Mouse (Mus musculus) intestine, embryonic 14.5 days (tissue): ENCODE data around the gene Cela3b. TPM values are rescaled to one million over a fixed set of nuclear protein-coding genes. Genes with fewer than 3 reads are reported as not detected.
"Not testable (repeated sequence)": the region's sequence is repeated elsewhere in the genome, so short reads cannot be mapped to it uniquely, and the experiment has no call there.

ENCODE experiments used
- ATAC-seq: fragments of 200-750 bp; cut with Nextera tagmentation; replicated peaks from 2 replicates; pipeline ENCODE4 v1.8.0; 2017; ENCODE audit warnings: low read depth, moderate number of reproducible peaks, moderate TSS enrichment, moderate library complexity; ENCODE audit not compliant: low FRiP score, low TSS enrichment
- DNase-seq: peaks from one replicate; pipeline ENCODE4 v3.0.0-alpha.2; 2018; ENCODE audit warnings: low spot score
- H3K27ac ChIP-seq: fragments of 300-500 bp; sonication (generic); 2 replicates; pipeline ENCODE4 v1.5.1; 2014; ENCODE audit warnings: low read depth, mild to moderate bottlenecking, control low read depth
- H3K27me3 ChIP-seq: fragments of 300-500 bp; sonication (generic); replicated peaks from 2 replicates; pipeline ENCODE4 v1.6.1; 2014; ENCODE audit warnings: low read length, control low read depth; ENCODE audit not compliant: control insufficient read depth, insufficient read depth
- H3K36me3 ChIP-seq: fragments of 300-500 bp; sonication (generic); 2 replicates; pipeline ENCODE4 v1.6.1; 2014; ENCODE audit warnings: low read length, control low read depth; ENCODE audit not compliant: control insufficient read depth, insufficient read depth
- H3K4me1 ChIP-seq: fragments of 300-500 bp; sonication (generic); replicated peaks from 2 replicates; pipeline ENCODE4 v1.6.1; 2014; ENCODE audit warnings: low read length, control low read depth, mixed read lengths; ENCODE audit not compliant: control insufficient read depth, insufficient read depth
- H3K4me2 ChIP-seq: fragments of 300-500 bp; sonication (generic); 2 replicates; pipeline ENCODE4 v1.6.1; 2014; ENCODE audit warnings: low read length
- H3K4me3 ChIP-seq: fragments of 300-500 bp; sonication (generic); 2 replicates; pipeline ENCODE4 v1.5.1; 2014; ENCODE audit warnings: low read depth, low read length, control low read depth, mixed read lengths
- H3K9ac ChIP-seq: fragments of 300-500 bp; sonication (generic); 2 replicates; pipeline ENCODE4 v1.6.1; 2014; ENCODE audit warnings: mild to moderate bottlenecking, low read length
- H3K9me3 ChIP-seq: fragments of 300-500 bp; sonication (generic); 2 replicates; pipeline ENCODE4 v1.6.1; 2016; ENCODE audit warnings: low read length, control low read depth; ENCODE audit not compliant: control insufficient read depth
- WGBS: fragments of 180-500 bp; shearing (Covaris S2); extraction: QIAGEN DNeasy Blood & Tissue Kit; methylation state at CpG from one replicate; pipeline ENCODE4 v1.1.7; 2014; 5-methylcytosine and 5-hydroxymethylcytosine counted together
- polyA plus RNA-seq: library from polyadenylated mRNA; unstranded; fragments of >200 nt; fragmentation: Nextera tagmentation; extraction: Ambion mirVana; gene quantifications from 2 replicates; pipeline ENCODE4 v1.2.1, GENCODE M21; 2014

The Cela3b gene
- polyA plus RNA-seq, 1 experiment from 2014 or later, result 3.8 TPM

GRCm38 (mm10) chr4:137447363-137448196 lies 17.2 kb upstream of the Cela3b start:
- no peaks in the 10 kb centered on the region for H3K36me3 ChIP-seq
- H3K4me2 ChIP-seq, result no peak overlapping the region
- no peaks in the 10 kb centered on the region for H3K27me3 ChIP-seq
- no peak overlapping the region for H3K9ac ChIP-seq
- 0 out of 2 replicates have a peak, but pooled peaks cover 5% of the 10 kb centered on the region for H3K4me1 ChIP-seq
- no peaks in the 10 kb centered on the region for H3K9me3 ChIP-seq
- WGBS, result 71% methylated on average over 7 of the region's 7 CpGs
- H3K4me3 ChIP-seq, result no peak overlapping the region
- DNase-seq (no peak), ATAC-seq (no peak)
- H3K27ac ChIP-seq, result no peak overlapping the region

- no peak for DNase-seq
- Histone ChIP-seq H3K9me3 (no peaks in the 10 kb centered on the region), H3K9ac (no peak overlapping the region), H3K36me3 (no peaks in the 10 kb centered on the region), H3K4me3 (no peak overlapping the region), H3K4me1 (0 out of 2 replicates have a peak, but pooled peaks cover 5% of the 10 kb centered on the region), H3K4me2 (no peak overlapping the region), H3K27me3 (no peaks in the 10 kb centered on the region), H3K27ac (no peak overlapping the region)
- no peak for ATAC-seq
- 87% methylated on average over 4 of the region's 4 CpGs for WGBS
These were observed 15.5 kb upstream of the Cela3b start for GRCm38 (mm10) chr4:137445881-137446280.

- no peak overlapping the region for H3K9ac ChIP-seq
- H3K9me3 ChIP-seq, result no peaks in the 10 kb centered on the region
- no peak overlapping the region for H3K4me3 ChIP-seq
- no peaks in the 10 kb centered on the region for H3K27me3 ChIP-seq
- no peak overlapping the region for H3K27ac ChIP-seq
- H3K4me1 ChIP-seq, result 0 out of 2 replicates have a peak, but pooled peaks cover 2% of the 10 kb centered on the region
- 13% methylated on average over 5 of the region's 5 CpGs for WGBS
- no peak for ATAC-seq
- peak overlapping the region; percentile 29; the same call in 1 of the 2 replicates for H3K4me2 ChIP-seq
- peak; percentile 95 for DNase-seq
- no peaks in the 10 kb centered on the region for H3K36me3 ChIP-seq
These were observed 13.3 kb upstream of the Cela3b start for GRCm38 (mm10) chr4:137443625-137444024.

GRCm38 (mm10) chr4:137441332-137441731 lies 11.0 kb upstream of the Cela3b start:
- no peak for ATAC-seq
- 87% methylated on average over 4 of the region's 4 CpGs for WGBS
- no peak for DNase-seq

DNA sequence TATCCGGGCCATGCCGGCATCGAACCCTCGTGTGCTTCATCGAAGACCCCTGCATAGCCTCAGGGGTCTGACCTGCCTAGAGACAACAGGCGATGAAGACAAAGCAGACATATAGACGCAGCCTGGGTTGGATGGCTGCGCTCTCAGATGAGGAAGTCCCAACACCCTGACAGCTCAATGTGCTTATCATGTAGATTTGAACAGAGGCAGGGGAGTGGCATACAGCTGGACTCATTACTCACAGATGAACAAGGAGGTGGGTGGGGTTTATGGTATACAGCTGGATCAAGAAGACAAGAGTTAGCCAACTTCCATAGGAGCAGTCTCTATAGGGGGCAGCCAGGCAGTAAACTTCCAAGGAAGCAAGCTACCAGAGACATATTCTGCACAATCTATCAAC lies 8.5 kb upstream of the Cela3b start:
- no peak overlapping the region for H3K4me3 ChIP-seq
- H3K9ac ChIP-seq, result no peak overlapping the region
- no peak overlapping the region for H3K4me2 ChIP-seq
- DNase-seq (no peak), ATAC-seq (0 out of 2 replicates have a peak, but pooled peaks have one; percentile 30)
- WGBS, result 90% methylated on average over 8 of the region's 8 CpGs
- H3K27ac ChIP-seq, result no peak overlapping the region
- no peaks in the 10 kb centered on the region for H3K9me3 ChIP-seq
- H3K4me1 ChIP-seq, result no peaks in the 10 kb centered on the region
- no peaks in the 10 kb centered on the region for H3K36me3 ChIP-seq
- no peaks in the 10 kb centered on the region for H3K27me3 ChIP-seq

More at GRCm38 (mm10) chr4:137441332-137441731, 11.0 kb upstream of the Cela3b start:
- Histone ChIP-seq H3K9ac (no peak overlapping the region), H3K9me3 (no peaks in the 10 kb centered on the region), H3K4me1 (no peaks in the 10 kb centered on the region), H3K27ac (no peak overlapping the region), H3K27me3 (no peaks in the 10 kb centered on the region), H3K4me2 (no peak overlapping the region), H3K4me3 (no peak overlapping the region), H3K36me3 (no peaks in the 10 kb centered on the region)

DNA sequence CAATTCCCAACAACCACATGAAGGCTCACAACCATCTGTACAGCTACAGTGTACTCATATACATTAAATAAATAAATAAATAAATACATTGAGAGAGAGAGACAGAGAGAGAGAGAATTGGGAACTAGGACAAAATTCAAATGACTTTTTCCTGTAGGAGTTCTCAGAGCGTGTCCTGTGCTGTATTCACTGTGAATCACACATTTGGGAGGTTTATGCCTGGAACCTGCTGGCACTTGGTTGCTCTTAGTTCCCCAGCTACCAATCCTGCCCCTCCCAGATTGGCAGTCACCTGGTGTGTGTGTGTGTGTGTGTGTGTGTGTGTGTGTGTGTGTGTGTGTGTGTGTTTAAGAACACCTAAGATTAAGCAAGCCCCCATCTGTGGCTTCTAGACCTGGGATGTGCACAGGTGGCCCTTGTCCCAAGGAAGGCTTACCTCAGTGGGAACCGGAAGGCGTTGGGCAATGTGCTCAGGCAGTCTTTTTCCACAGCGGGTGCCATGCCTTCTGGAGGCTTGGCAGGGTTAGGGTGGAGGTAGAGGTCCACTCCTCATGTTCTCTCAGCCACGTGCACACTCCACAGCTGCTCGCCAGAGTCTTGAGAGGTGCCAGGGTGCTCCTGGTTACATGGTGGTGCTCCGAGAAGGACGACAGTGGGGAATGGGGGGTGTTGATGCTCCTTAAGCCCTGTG lies 6.8 kb upstream of the Cela3b start:
- Histone ChIP-seq H3K9ac (no peak overlapping the region), H3K4me3 (no peak overlapping the region), H3K27ac (no peak overlapping the region), H3K9me3 (no peaks in the 10 kb centered on the region), H3K27me3 (no peaks in the 10 kb centered on the region), H3K4me2 (no peak overlapping the region), H3K36me3 (no peaks in the 10 kb centered on the region), H3K4me1 (no peaks in the 10 kb centered on the region)
- WGBS, result 85% methylated on average over 8 of the region's 8 CpGs
- ATAC-seq (no peak), DNase-seq (no peak)

DNA sequence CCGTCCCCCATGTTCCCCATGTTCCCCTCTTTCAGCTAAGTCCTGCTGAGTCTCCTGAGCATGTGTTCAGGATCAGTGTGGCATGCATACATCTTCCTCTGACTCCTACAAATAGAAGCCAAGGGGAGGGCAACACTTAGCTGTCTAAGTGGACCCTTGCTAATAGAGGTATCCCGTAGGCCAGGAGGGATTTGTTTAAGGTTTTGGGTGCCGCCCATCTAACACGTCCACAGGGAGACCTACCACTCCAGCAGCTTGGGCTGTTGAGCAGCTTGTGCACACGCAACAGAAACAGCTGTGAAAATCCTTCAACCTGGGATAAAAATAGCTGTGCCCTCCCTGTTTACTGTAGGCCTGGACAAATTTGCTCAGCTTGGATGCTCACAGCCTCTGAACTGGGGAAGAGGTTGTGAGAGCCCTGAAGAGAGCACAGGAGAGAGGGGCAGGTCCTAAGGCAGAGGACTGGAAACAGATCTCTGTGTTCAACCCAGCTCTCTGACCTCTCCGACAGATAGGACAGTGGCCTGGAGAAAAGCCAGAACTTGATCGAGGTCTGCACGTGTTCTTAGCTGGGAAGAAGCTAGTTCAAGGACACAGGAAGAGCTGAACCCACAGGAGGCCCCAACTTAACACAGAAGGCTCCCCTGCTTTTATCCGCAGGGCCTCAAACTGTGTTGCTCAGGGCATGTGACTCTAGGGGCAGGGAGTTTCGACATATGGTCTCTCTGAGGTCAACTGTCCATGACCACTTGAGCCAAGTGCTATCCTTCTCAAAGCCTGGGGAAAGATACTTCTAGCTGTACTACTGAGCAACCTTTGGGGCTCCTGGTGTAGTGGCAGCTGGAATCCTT lies 2.6 kb upstream of the Cela3b start:
- H3K9ac ChIP-seq, H3K4me3 ChIP-seq, H3K4me1 ChIP-seq, H3K36me3 ChIP-seq, H3K27ac ChIP-seq, DNase-seq, H3K27me3 ChIP-seq, ATAC-seq, H3K9me3 ChIP-seq, H3K4me2 ChIP-seq: not testable (repeated sequence)
- 63% methylated on average over 10 of the region's 10 CpGs for WGBS
